Mouse (Mus musculus): Measurements from ENCODE around the gene Ccdc105. TPM values are rescaled to one million over a fixed set of nuclear protein-coding genes. Genes with fewer than 3 reads are reported as not detected.

The Ccdc105 gene
- not detected for total RNA-seq (2021)
- long read RNA-seq, experiment 1 = 0 reads
- long read RNA-seq, experiment 2 = 0 reads

GRCm38 (mm10) chr10:78752452-78753191 lies at the start of gene Ccdc105:
Gene Ccdc105 (minus strand): TSS chr10:78753065.
- DNase-seq = peak; percentile 60 to 72

GRCm38 (mm10) chr10:78801449-78801848 lies 48.6 kb upstream of the Ccdc105 start:
- no peak for DNase-seq

GRCm38 (mm10) chr10:78790561-78790960 lies 37.7 kb upstream of the Ccdc105 start:
- no peak for DNase-seq

GRCm38 (mm10) chr10:78787566-78788087 lies 34.8 kb upstream of the Ccdc105 start:
- DNase-seq = peak; percentile 82 to 84

- DNase-seq = peak; percentile 47 to 74
These were observed 27.3 kb upstream of the Ccdc105 start, which contains the start of gene Slc1a6 for GRCm38 (mm10) chr10:78779981-78780651. Gene Slc1a6 (plus strand): TSS chr10:78780496.

- no peak for DNase-seq
These were observed 26.7 kb upstream of the Ccdc105 start for GRCm38 (mm10) chr10:78779527-78779926.

GRCm38 (mm10) chr10:78775830-78776229 lies 23.0 kb upstream of the Ccdc105 start:
- no peak for DNase-seq

GRCm38 (mm10) chr10:78765570-78765969 lies 12.7 kb upstream of the Ccdc105 start:
- DNase-seq = no peak

- DNase-seq = peak; percentile 67 to 74
These were observed 3.2 kb upstream of the Ccdc105 start for GRCm38 (mm10) chr10:78756021-78756420.

- no peak for DNase-seq
These were observed 3.9 kb downstream of the Ccdc105 start for GRCm38 (mm10) chr10:78748946-78749345.

- DNase-seq = no peak
These were observed 4.7 kb downstream of the Ccdc105 start for GRCm38 (mm10) chr10:78748161-78748560.

GRCm38 (mm10) chr10:78747035-78747721 lies 5.7 kb downstream of the Ccdc105 start:
- DNase-seq = no peak

GRCm38 (mm10) chr10:78745453-78746232 lies 7.2 kb downstream of the Ccdc105 start:
- DNase-seq = no peak

GRCm38 (mm10) chr10:78743721-78744120 lies 9.1 kb downstream of the Ccdc105 start:
- DNase-seq = no peak

- no peak for DNase-seq
These were observed 13.0 kb downstream of the Ccdc105 start for GRCm38 (mm10) chr10:78739821-78740220.

- DNase-seq = no peak
These were observed 25.0 kb downstream of the Ccdc105 start for GRCm38 (mm10) chr10:78727876-78728275.

- DNase-seq = no peak
These were observed 25.8 kb downstream of the Ccdc105 start for GRCm38 (mm10) chr10:78727035-78727434.

- DNase-seq = no peak
These were observed 29.4 kb downstream of the Ccdc105 start for GRCm38 (mm10) chr10:78723416-78723815.

- no peak for DNase-seq
These were observed 30.2 kb downstream of the Ccdc105 start for GRCm38 (mm10) chr10:78722654-78723053.

- DNase-seq = no peak
These were observed 30.8 kb downstream of the Ccdc105 start for GRCm38 (mm10) chr10:78722036-78722435.

- DNase-seq = no peak
These were observed 34.8 kb downstream of the Ccdc105 start, which contains the start of gene Casp14 for GRCm38 (mm10) chr10:78718056-78718455. Gene Casp14 (minus strand): TSS chr10:78718294.

GRCm38 (mm10) chr10:78716231-78716630 lies 36.6 kb downstream of the Ccdc105 start:
- no peak for DNase-seq

All from adrenal gland, postnatal 36 days (tissue).